Mouse (Mus musculus): ENCODE data around the gene Ahnak2.

DNA sequence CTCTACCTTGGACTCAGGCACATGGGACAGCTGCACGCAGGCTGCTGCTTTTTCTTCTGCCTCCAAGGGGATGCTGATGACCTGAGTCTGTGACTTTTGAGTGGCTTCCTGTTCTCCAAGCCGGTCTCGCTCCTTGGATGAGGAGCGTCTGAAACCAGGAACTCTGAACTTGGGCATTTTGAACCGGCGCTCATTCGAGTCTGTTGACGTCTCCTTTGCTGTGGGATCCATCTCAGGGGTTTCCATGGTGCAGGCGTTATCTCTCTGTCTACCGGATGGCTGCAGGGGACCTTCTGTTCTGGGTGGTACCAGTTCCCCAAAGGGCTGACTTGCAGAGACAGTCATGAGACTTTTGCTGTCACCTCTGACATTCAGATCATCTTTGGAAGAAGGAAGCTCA is 28.0 kb downstream of the Ahnak2 start:
- no peak for TF ChIP-seq NRF1 (IDR thresholded peaks at IDR 0.05; ENCODE audit: insufficient read depth, low read depth, low read length, poor library complexity, severe bottlenecking)
- no peak for TF ChIP-seq MAFK (IDR thresholded peaks at IDR 0.05; ENCODE audit: borderline replicate concordance, low read depth, low read length)
- no peak for TF ChIP-seq MAX (IDR thresholded peaks at IDR 0.05; ENCODE audit: low read length)
- no peak for TF ChIP-seq CTCF (IDR thresholded peaks at IDR 0.05 in 2 of 3, conservative IDR thresholded peaks at IDR 0.05 in 1 of 3; ENCODE audit: control insufficient read depth in 1 of 3, insufficient read depth in 1 of 3, low read depth in 2 of 3, low read length in 3 of 3, poor library complexity in 1 of 3, severe bottlenecking in 1 of 3)
- no peak for TF ChIP-seq POLR2A (IDR thresholded peaks at IDR 0.05; ENCODE audit: control insufficient read depth in 1 of 2, insufficient read depth in 1 of 2, low read depth in 1 of 2, low read length in 2 of 2, poor library complexity in 1 of 2)
- no peak for TF ChIP-seq CHD1 (IDR thresholded peaks at IDR 0.05; ENCODE audit: low read depth, low read length)
- no peak for TF ChIP-seq GATA1 (IDR thresholded peaks at IDR 0.05; ENCODE audit: low read depth, low read length)
- TF ChIP-seq USF2 (IDR thresholded peaks at IDR 0.05; ENCODE audit: borderline replicate concordance in 1 of 2, insufficient read depth in 1 of 2, low read depth in 1 of 2, low read length in 2 of 2) = no peak
- TF ChIP-seq ZC3H11A (IDR thresholded peaks at IDR 0.05; ENCODE audit: low read depth, low read length) = no peak
- TF ChIP-seq E2F4 (IDR thresholded peaks at IDR 0.05; ENCODE audit: borderline replicate concordance, low read depth, low read length) = no peak
- no peak for TF ChIP-seq POLR2AphosphoS2 (IDR thresholded peaks at IDR 0.05; ENCODE audit: low read length)
- TF ChIP-seq MYC (IDR thresholded peaks at IDR 0.05; ENCODE audit: low read depth, low read length) = no peak
- TF ChIP-seq TAL1 (IDR thresholded peaks at IDR 0.05; ENCODE audit: low read length) = no peak
- no peak for TF ChIP-seq GABPA (IDR thresholded peaks at IDR 0.05; ENCODE audit: low read depth, low read length)

Data from MEL (cell line).